ENCODE assay signal across 13 mouse cellular contexts in the genomic region with DNA sequence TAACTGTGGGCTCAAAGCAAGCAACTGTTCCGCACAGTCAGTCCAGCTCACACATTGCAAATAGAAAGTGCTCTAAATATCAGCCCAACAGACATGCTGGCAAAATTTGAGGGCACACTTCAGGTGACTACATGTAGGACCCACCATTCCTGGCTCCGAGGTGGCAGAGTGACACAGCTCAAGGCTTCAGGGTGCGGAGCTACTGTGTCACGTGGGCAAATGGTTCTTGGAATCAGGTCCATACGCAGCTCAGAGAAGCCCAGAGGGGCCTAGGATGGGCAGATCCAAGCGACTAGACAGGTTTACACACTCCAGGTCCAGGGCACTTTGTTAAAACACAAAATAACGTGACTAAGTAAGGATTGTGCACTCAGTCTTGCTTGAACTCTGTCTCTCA.
DNase-seq lines count a peak whose midpoint lies in the region; ATAC-seq and TF ChIP-seq lines count a peak whose summit lies in the region.
"Had no signal": no experiment of that assay in that cellular context is flagged by ENCODE, and none has a peak within 500 bp of the region (broad histone marks: within the 10 kb centered on the region; RNA-seq: fewer than 3 reads in every experiment).

No protein-coding gene starts in this region.

- H3K27me3 ChIP-seq in heart, embryonic 13.5 days (replicated peaks), result no peaks in the 10 kb centered on the region
- H3K27me3 ChIP-seq in lung, embryonic 14.5 days (ENCODE audit: insufficient read depth, low read length), result no peaks in the 10 kb centered on the region
- H3K27me3 ChIP-seq in neural tube, embryonic 13.5 days, result no peaks in the 10 kb centered on the region

- peak; percentile 12; the same call in 1 of the 2 replicates for ATAC-seq in heart, embryonic 13.5 days (ENCODE audit: extremely low read depth, insufficient number of reproducible peaks, low FRiP score, low TSS enrichment)
- ATAC-seq in lung, embryonic 14.5 days (ENCODE audit: insufficient read depth), result peak; percentile 30; the same call in 1 of the 2 replicates
- ATAC-seq in neural tube, embryonic 13.5 days (ENCODE audit: low read depth), result peak; percentile 32; the same call in 1 of the 2 replicates
- ATAC-seq: CD4-positive, CD25-positive, alpha-beta regulatory T cell, adult 4 months; forebrain, embryonic 16.5 days had no signal

- H3K9me3 ChIP-seq in heart, embryonic 13.5 days, result no peaks in the 10 kb centered on the region
- no peaks in the 10 kb centered on the region for H3K9me3 ChIP-seq in lung, embryonic 14.5 days (ENCODE audit: low read depth, low read length)
- H3K9me3 ChIP-seq in neural tube, embryonic 13.5 days, result no peaks in the 10 kb centered on the region

- H3K27ac ChIP-seq in heart, embryonic 13.5 days (replicated peaks), result peak overlapping the region; percentile 95
- H3K27ac ChIP-seq in lung, embryonic 14.5 days (ENCODE audit: low read depth), result peak overlapping the region; percentile 84
- H3K27ac ChIP-seq in neural tube, embryonic 13.5 days (replicated peaks), result peak overlapping the region; percentile 66
- H3K27ac ChIP-seq: layer of hippocampus, adult 2 months had no signal

- intact Hi-C loops in gastrocnemius, postnatal 14 days (cut with DNase I; ENCODE audit: low total_unique reads), result no loop called here

- H3K4me2 ChIP-seq in heart, embryonic 13.5 days, result peak overlapping the region; percentile 52
- peak overlapping the region; percentile 8; the same call in 1 of the 2 replicates for H3K4me2 ChIP-seq in lung, embryonic 14.5 days
- no peak overlapping the region for H3K4me2 ChIP-seq in neural tube, embryonic 13.5 days
- H3K4me2 ChIP-seq: liver, embryonic 11.5 days had no signal

- TF ChIP-seq CTCF in lung, embryonic 14.5 days (IDR thresholded peaks at IDR 0.05; ENCODE audit: low read depth), result no peak

- H3K4me1 ChIP-seq in heart, embryonic 13.5 days, result peaks cover 42% of the 10 kb centered on the region
- peaks cover 15% of the 10 kb centered on the region for H3K4me1 ChIP-seq in lung, embryonic 14.5 days (ENCODE audit: insufficient read depth)
- peaks cover 31% of the 10 kb centered on the region for H3K4me1 ChIP-seq in neural tube, embryonic 13.5 days (replicated peaks)

- no peak overlapping the region for H3K4me3 ChIP-seq in heart, embryonic 13.5 days
- H3K4me3 ChIP-seq in lung, embryonic 14.5 days (ENCODE audit: low read depth, low read length), result no peak overlapping the region
- H3K4me3 ChIP-seq in neural tube, embryonic 13.5 days, result no peak overlapping the region
- H3K4me3 ChIP-seq: layer of hippocampus, adult 2 months had no signal

- DNase-seq in heart, adult 18-20 months, result no peak
- DNase-seq in lung, embryonic 14.5 days, result no peak
- no peak for DNase-seq in lung, postnatal 4 days
- peak; percentile 8 for DNase-seq in gonadal fat pad, adult 2 months (ENCODE audit: low read depth)
- no peak for DNase-seq in layer of hippocampus, adult 8-10 months (ENCODE audit: low spot score in 2 of 2)
- no peak for DNase-seq in gastrocnemius, postnatal 14 days
- DNase-seq: cerebellum, adult 2 months had no signal

- 50% methylated on average over 7 of the region's 7 CpGs for WGBS in heart, embryonic 13.5 days
- 52% methylated on average over 7 of the region's 7 CpGs for WGBS in lung, embryonic 14.5 days
- whole genome bisulfite sequencing in neural tube, embryonic 13.5 days, result 75% methylated on average over 7 of the region's 7 CpGs

- H3K9ac ChIP-seq in heart, embryonic 13.5 days, result peak overlapping the region; percentile 62
- no peak overlapping the region for H3K9ac ChIP-seq in lung, embryonic 14.5 days
- H3K9ac ChIP-seq in neural tube, embryonic 13.5 days, result no peak overlapping the region

- no peaks in the 10 kb centered on the region for H3K36me3 ChIP-seq in heart, embryonic 13.5 days
- no peaks in the 10 kb centered on the region for H3K36me3 ChIP-seq in lung, embryonic 14.5 days (ENCODE audit: insufficient read depth)
- H3K36me3 ChIP-seq in neural tube, embryonic 13.5 days, result no peaks in the 10 kb centered on the region
